Mouse (Mus musculus) forebrain, embryonic 14.5 days (tissue): ENCODE data around the gene Dgke. TPM values are rescaled to one million over a fixed set of nuclear protein-coding genes. Genes with fewer than 3 reads are reported as not detected.
A peak's percentile ranks its signal among the peaks of the same experiment; 100 is the strongest.
"Not testable (repeated sequence)": the region's sequence is repeated elsewhere in the genome, so short reads cannot be mapped to it uniquely, and the experiment has no call there.

Experiments
- ATAC-seq: fragments of 200-750 bp; cut with Nextera tagmentation; 2 replicates; pipeline ENCODE4 v1.8.0; 2017; ENCODE audit warnings: mild to moderate bottlenecking, moderate library complexity
- DNase-seq: peaks from one replicate; pipeline ENCODE4 v3.0.0-alpha.2; 2015; ENCODE audit warnings: low spot score
- H3K27ac ChIP-seq: fragments of 300-500 bp; sonication (generic); 2 replicates; pipeline ENCODE4 v1.5.1; 2014; ENCODE audit warnings: low read depth, mild to moderate bottlenecking, control low read depth, low read length, moderate library complexity
- H3K27me3 ChIP-seq: fragments of 300-500 bp; sonication (generic); replicated peaks from 2 replicates; pipeline ENCODE4 v1.6.1; 2014; ENCODE audit warnings: low read length, control low read depth, mixed read lengths; ENCODE audit not compliant: control insufficient read depth, insufficient read depth
- H3K36me3 ChIP-seq: fragments of 300-500 bp; sonication (generic); 2 replicates; pipeline ENCODE4 v1.6.1; 2014; ENCODE audit warnings: low read length, control low read depth; ENCODE audit not compliant: control insufficient read depth, insufficient read depth
- H3K4me1 ChIP-seq: fragments of 300-500 bp; sonication (generic); 2 replicates; pipeline ENCODE4 v1.6.1; 2014; ENCODE audit warnings: antibody characterized with exemption, low read length, control low read depth; ENCODE audit not compliant: control insufficient read depth, insufficient read depth
- H3K4me2 ChIP-seq: fragments of 300-500 bp; sonication (generic); 2 replicates; pipeline ENCODE4 v1.6.1; 2014; ENCODE audit warnings: mild to moderate bottlenecking, control low read depth, low read length
- H3K4me3 ChIP-seq: fragments of 300-500 bp; sonication (generic); 2 replicates; pipeline ENCODE4 v1.5.1; 2014; ENCODE audit warnings: low read depth, low read length, control low read depth
- H3K9ac ChIP-seq: fragments of 300-500 bp; sonication (generic); 2 replicates; pipeline ENCODE4 v1.6.1; 2014; ENCODE audit warnings: mild to moderate bottlenecking, low read length, control low read depth, moderate library complexity
- H3K9me3 ChIP-seq: fragments of 300-500 bp; sonication (generic); replicated peaks from 2 replicates; pipeline ENCODE4 v1.6.1; 2016; ENCODE audit warnings: low read length, control low read depth, mixed read lengths; ENCODE audit not compliant: control insufficient read depth
- WGBS: fragments of 180-500 bp; shearing (Covaris S2); extraction: QIAGEN DNeasy Blood & Tissue Kit; methylation state at CpG from one replicate; pipeline ENCODE4 v1.1.7; 2014; 5-methylcytosine and 5-hydroxymethylcytosine counted together
- polyA plus RNA-seq: library from polyadenylated mRNA; unstranded; fragments of >200 nt; fragmentation: Nextera tagmentation; extraction: Ambion mirVana; gene quantifications from 2 replicates; pipeline ENCODE4 v1.2.1, GENCODE M21; 2014

Dgke gene
- polyA plus RNA-seq, 1 experiment from 2014 or later, result 9.9 TPM

- H3K36me3 ChIP-seq, DNase-seq, H3K4me2 ChIP-seq, H3K4me3 ChIP-seq, ATAC-seq, H3K9me3 ChIP-seq, H3K27me3 ChIP-seq, H3K4me1 ChIP-seq, H3K9ac ChIP-seq, H3K27ac ChIP-seq: not testable (repeated sequence)
- 90% methylated on average over 10 of the region's 10 CpGs for WGBS
Observed at GRCm38 (mm10) chr11:89097292-89097691, 30.6 kb upstream of the Dgke start.

DNA sequence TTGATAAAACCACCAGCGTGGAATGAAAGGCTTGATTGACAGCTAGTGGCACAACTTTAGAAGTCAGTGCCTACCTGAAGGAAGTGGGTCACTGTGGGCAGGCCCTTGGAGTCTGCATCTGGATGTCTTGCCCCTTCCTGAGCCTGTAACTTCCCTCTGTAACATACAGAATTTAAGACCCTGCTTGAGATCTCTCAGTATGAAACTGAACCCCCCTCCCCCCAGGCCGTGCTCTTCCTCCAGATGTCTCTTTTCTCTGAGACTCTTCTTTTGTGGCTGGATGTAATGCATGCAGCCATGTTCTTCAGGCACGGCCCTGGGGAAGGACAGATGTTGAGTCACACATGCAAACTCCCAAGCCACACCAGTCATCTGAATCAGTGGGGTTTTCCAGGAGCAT, 28.7 kb upstream of the Dgke start:
- Histone ChIP-seq H3K27ac (no peak overlapping the region), H3K9ac (no peak overlapping the region)
- ATAC-seq, result no peak

DNA sequence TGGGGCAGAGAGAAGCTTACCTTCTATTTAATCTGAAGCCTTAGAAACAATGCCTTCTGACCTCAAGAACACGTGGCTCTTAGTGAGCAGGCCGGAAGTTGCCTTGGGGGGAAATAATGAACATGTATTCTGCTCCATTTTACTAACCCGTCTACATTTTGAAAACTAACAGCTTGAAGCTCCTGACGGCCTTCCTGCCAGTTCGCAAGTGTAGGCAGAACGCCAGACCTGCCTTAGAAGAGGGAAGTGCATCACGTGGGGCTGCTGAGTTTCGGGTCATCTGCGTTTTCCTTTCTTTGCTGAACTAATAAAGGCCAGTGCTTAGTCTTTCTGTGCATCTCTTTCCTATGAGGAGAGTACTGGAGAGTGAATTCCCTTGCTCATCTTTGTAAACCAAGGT, 26.1 kb upstream of the Dgke start:
- Histone ChIP-seq H3K27ac (no peak overlapping the region), H3K9ac (no peak overlapping the region), H3K27me3 (no peaks in the 10 kb centered on the region), H3K4me1 (no peaks in the 10 kb centered on the region), H3K36me3 (no peaks in the 10 kb centered on the region), H3K4me2 (no peak overlapping the region), H3K9me3 (no peaks in the 10 kb centered on the region), H3K4me3 (no peak overlapping the region)
- ATAC-seq, result no peak
- WGBS, result 80% methylated on average over 9 of the region's 9 CpGs
- DNase-seq, result no peak

More for the DNA sequence above, 28.7 kb upstream of the Dgke start:
- Histone ChIP-seq H3K36me3 (no peaks in the 10 kb centered on the region), H3K4me1 (no peaks in the 10 kb centered on the region), H3K27me3 (no peaks in the 10 kb centered on the region), H3K4me3 (no peak overlapping the region), H3K4me2 (no peak overlapping the region), H3K9me3 (no peaks in the 10 kb centered on the region)
- no peak for DNase-seq
- 76% methylated on average over 3 of the region's 3 CpGs for WGBS

DNA sequence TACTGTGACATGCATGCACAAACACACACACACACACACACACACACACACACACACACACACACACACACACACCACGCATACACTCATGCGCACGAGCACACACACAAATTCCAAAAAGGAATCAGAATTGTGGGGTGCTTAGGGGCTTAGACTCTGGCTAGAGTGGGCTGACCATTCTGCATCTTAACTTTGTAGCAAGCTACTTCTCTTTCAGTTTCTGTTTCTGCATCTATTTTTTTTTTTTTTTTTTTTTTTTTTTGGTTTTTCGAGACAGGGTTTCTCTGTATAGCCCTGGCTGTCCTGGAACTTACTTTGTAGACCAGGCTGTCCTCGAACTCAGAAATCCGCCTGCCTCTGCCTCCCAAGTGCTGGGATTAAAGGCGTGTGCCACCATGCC, 23.7 kb upstream of the Dgke start:
- DNase-seq, H3K27me3 ChIP-seq, H3K9ac ChIP-seq, H3K4me2 ChIP-seq, H3K4me1 ChIP-seq, ATAC-seq, H3K4me3 ChIP-seq, H3K9me3 ChIP-seq, H3K27ac ChIP-seq, H3K36me3 ChIP-seq: not testable (repeated sequence)
- 90% methylated on average over 7 of the region's 7 CpGs for WGBS

GRCm38 (mm10) chr11:89088754-89089153, 22.1 kb upstream of the Dgke start:
- H3K4me1 ChIP-seq, result no peaks in the 10 kb centered on the region
- no peak overlapping the region for H3K27ac ChIP-seq
- no peak overlapping the region for H3K4me2 ChIP-seq
- no peak overlapping the region for H3K9ac ChIP-seq
- no peaks in the 10 kb centered on the region for H3K27me3 ChIP-seq
- WGBS, result 96% methylated on average over 4 of the region's 4 CpGs
- no peaks in the 10 kb centered on the region for H3K36me3 ChIP-seq
- no peak for DNase-seq
- no peak overlapping the region for H3K4me3 ChIP-seq
- ATAC-seq, result no peak
- H3K9me3 ChIP-seq, result no peaks in the 10 kb centered on the region

DNA sequence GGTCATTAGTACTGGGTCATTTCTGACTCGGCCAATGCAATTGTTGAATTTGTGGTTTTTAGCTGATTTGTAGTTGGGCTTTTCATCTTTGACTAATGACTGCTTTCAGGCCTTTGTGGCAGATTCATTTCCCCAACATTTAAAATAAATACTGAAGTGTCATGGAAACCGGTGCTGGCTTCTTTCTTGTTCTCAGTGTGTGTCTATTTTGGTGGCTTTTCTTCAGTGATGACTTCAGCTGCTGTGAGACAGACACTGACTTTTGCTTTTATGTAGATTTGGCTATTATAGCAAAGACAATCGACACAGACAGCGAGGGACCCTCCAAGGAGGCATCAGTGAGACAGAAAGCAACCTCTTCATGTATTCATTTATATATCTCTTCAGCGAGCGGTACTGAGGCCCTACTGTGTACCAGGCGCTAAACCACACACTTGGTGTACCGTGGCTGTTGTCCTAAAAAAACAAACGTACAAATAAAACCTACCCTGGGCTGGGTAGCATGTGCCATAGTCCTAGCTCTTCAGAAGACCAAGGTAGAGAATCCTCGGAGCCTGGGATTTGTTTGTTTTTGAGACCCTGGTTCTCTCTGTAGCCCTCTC, 19.7 kb upstream of the Dgke start:
- DNase-seq, result no peak
- no peaks in the 10 kb centered on the region for H3K27me3 ChIP-seq
- no peak overlapping the region for H3K4me2 ChIP-seq
- ATAC-seq, result no peak
- no peaks in the 10 kb centered on the region for H3K4me1 ChIP-seq
- H3K27ac ChIP-seq, result no peak overlapping the region
- WGBS, result 83% methylated on average over 10 of the region's 10 CpGs
- H3K4me3 ChIP-seq, result no peak overlapping the region
- H3K9ac ChIP-seq, result no peak overlapping the region
- no peaks in the 10 kb centered on the region for H3K36me3 ChIP-seq
- no peaks in the 10 kb centered on the region for H3K9me3 ChIP-seq

DNA sequence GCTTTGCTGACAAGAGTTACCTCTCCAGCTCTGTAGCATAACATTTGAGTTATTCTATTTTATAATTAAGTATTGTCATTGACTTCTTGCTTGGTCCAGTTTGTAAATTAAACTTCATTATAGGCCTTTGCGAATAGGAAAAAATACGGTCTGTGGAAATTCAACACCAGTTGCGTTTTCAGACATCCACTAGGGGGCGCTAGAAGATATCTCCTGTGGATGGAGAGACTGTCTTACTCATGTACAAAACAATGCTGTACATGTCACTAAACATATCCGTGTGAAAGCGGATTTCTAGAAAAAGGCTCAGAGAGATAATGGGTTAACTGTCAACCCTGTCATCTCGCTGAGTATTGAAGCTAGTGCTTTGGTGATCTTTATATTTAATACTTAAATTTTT, 18.0 kb upstream of the Dgke start:
- WGBS, result 42% methylated on average over 7 of the region's 7 CpGs
- no peaks in the 10 kb centered on the region for H3K36me3 ChIP-seq
- ATAC-seq, result no peak

DNA sequence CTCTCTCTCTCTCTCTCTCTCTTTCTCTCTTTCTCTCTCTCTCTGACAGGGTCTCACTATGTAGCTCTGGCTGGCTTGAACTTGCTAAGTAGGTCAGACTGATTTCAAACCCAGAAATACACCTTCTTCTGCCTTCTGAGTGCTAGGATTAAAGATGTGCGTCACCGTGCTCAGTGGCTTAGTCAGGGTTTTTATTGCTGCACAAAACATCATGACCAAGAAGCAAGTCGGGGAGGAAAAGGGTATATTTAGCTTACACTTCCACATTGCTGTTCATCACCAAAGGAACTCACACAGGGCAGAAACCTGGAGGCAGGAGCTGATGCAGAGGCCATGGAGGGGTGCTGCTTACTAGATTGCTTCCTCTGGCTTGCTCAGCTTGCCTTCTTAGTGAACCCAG, 16.0 kb upstream of the Dgke start:
- not testable (repeated sequence) for H3K36me3 ChIP-seq, ATAC-seq, H3K4me2 ChIP-seq, H3K4me1 ChIP-seq, H3K4me3 ChIP-seq, H3K27ac ChIP-seq, H3K9ac ChIP-seq, DNase-seq, H3K27me3 ChIP-seq, H3K9me3 ChIP-seq
- 88% methylated on average over 3 of the region's 3 CpGs for WGBS

More for the DNA sequence above, 18.0 kb upstream of the Dgke start:
- no peak overlapping the region for H3K4me2 ChIP-seq
- no peak overlapping the region for H3K9ac ChIP-seq
- H3K4me1 ChIP-seq, result no peaks in the 10 kb centered on the region
- no peak overlapping the region for H3K4me3 ChIP-seq
- H3K9me3 ChIP-seq, result no peaks in the 10 kb centered on the region
- no peaks in the 10 kb centered on the region for H3K27me3 ChIP-seq
- DNase-seq, result peak; percentile 76
- no peak overlapping the region for H3K27ac ChIP-seq

- H3K27me3 ChIP-seq, H3K4me1 ChIP-seq, H3K9ac ChIP-seq, H3K4me2 ChIP-seq, H3K36me3 ChIP-seq, ATAC-seq, H3K27ac ChIP-seq, H3K9me3 ChIP-seq, DNase-seq, H3K4me3 ChIP-seq: not testable (repeated sequence)
- whole genome bisulfite sequencing, result 36% methylated on average over 5 of the region's 5 CpGs
Observed at GRCm38 (mm10) chr11:89081906-89082305, 15.3 kb upstream of the Dgke start.
